Comparison of ENCODE assay signal across 23 mouse cellular contexts in the genomic region with DNA sequence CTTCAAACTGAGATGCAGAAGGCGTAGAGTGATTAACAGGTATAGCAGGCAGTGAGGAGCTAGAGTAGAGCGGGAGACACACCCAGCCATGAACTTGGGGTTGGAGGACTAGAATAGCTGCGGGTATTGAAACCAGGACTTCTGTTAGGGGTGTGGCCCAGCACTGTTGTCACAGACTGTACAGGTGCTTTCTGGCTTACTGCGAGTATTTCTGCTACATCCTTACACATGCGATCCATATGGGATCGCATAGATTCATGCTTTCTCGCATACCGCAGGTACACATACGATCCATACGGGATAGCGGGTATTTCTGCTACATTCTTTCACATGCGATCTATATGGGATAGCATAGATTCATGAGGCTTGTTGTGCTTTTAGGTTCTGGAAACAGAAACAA. TPM values are rescaled to one million over a fixed set of nuclear protein-coding genes. Genes with fewer than 3 reads are reported as not detected.
DNase-seq lines count a peak whose midpoint lies in the region; ATAC-seq and TF ChIP-seq lines count a peak whose summit lies in the region.
"Had no signal": no experiment of that assay in that cellular context is flagged by ENCODE, and none has a peak within 500 bp of the region (broad histone marks: within the 10 kb centered on the region; RNA-seq: fewer than 3 reads in every experiment).

No protein-coding gene starts in this region.

- peaks cover 29% of the 10 kb centered on the region for H3K36me3 ChIP-seq in hindbrain, embryonic 12.5 days
- H3K36me3 ChIP-seq in hindbrain, embryonic 14.5 days (replicated peaks; ENCODE audit: control insufficient read depth, insufficient read depth): peaks cover 50% of the 10 kb centered on the region
- peaks cover 4% of the 10 kb centered on the region; the same call in 1 of the 2 replicates for H3K36me3 ChIP-seq in midbrain, embryonic 11.5 days (ENCODE audit: control insufficient read depth, insufficient read depth, low read length)
- H3K36me3 ChIP-seq in midbrain, embryonic 14.5 days (ENCODE audit: control insufficient read depth, insufficient read depth, low read length): peaks cover 43% of the 10 kb centered on the region
- peaks cover 14% of the 10 kb centered on the region for H3K36me3 ChIP-seq in midbrain, postnatal 0 days (ENCODE audit: insufficient read depth, low read length)
- peaks cover 6% of the 10 kb centered on the region; the same call in 1 of the 2 replicates for H3K36me3 ChIP-seq in stomach, postnatal 0 days (ENCODE audit: control insufficient read depth, insufficient read depth, low read length)

- ATAC-seq in hindbrain, embryonic 12.5 days (ENCODE audit: low FRiP score): 0 out of 2 replicates have a peak, but pooled peaks have one; percentile 35
- ATAC-seq in hindbrain, embryonic 14.5 days (ENCODE audit: low FRiP score): no peak
- 0 out of 2 replicates have a peak, but pooled peaks have one; percentile 22 for ATAC-seq in midbrain, embryonic 11.5 days (ENCODE audit: low FRiP score)
- no peak for ATAC-seq in midbrain, embryonic 14.5 days (ENCODE audit: low FRiP score, low TSS enrichment)
- ATAC-seq in midbrain, postnatal 0 days (ENCODE audit: low FRiP score): peak; percentile 41; the same call in 1 of the 2 replicates
- ATAC-seq in stomach, postnatal 0 days (ENCODE audit: low FRiP score, low TSS enrichment): peak; percentile 29; the same call in 1 of the 2 replicates
- ATAC-seq: forebrain, postnatal 0 days had no signal

- WGBS in hindbrain, embryonic 12.5 days: 96% methylated on average over 12 of the region's 12 CpGs
- WGBS in hindbrain, embryonic 14.5 days: 95% methylated on average over 12 of the region's 12 CpGs
- WGBS in midbrain, embryonic 11.5 days: 98% methylated on average over 12 of the region's 12 CpGs
- 98% methylated on average over 12 of the region's 12 CpGs for WGBS in midbrain, embryonic 14.5 days
- WGBS in midbrain, postnatal 0 days: 96% methylated on average over 12 of the region's 12 CpGs
- WGBS in stomach, postnatal 0 days: 89% methylated on average over 12 of the region's 12 CpGs

- H3K9ac ChIP-seq in hindbrain, embryonic 12.5 days: no peak overlapping the region
- no peak overlapping the region for H3K9ac ChIP-seq in hindbrain, embryonic 14.5 days
- H3K9ac ChIP-seq in midbrain, embryonic 11.5 days (ENCODE audit: low read length): no peak overlapping the region
- no peak overlapping the region for H3K9ac ChIP-seq in midbrain, embryonic 14.5 days (replicated peaks; ENCODE audit: low read length)
- H3K9ac ChIP-seq in midbrain, postnatal 0 days (replicated peaks; ENCODE audit: low read length, poor library complexity, severe bottlenecking): no peak overlapping the region
- H3K9ac ChIP-seq in stomach, postnatal 0 days (ENCODE audit: low read length): no peak overlapping the region
- H3K9ac ChIP-seq: forebrain, postnatal 0 days; limb, embryonic 13.5 days; lung, embryonic 15.5 days; midbrain, embryonic 12.5 days; neural tube, embryonic 13.5 days had no signal

- H3K27ac ChIP-seq in hindbrain, embryonic 12.5 days: no peak overlapping the region
- no peak overlapping the region for H3K27ac ChIP-seq in hindbrain, embryonic 14.5 days
- H3K27ac ChIP-seq in midbrain, embryonic 11.5 days (ENCODE audit: low read depth, low read length): no peak overlapping the region
- H3K27ac ChIP-seq in midbrain, embryonic 14.5 days (replicated peaks; ENCODE audit: low read depth, low read length): no peak overlapping the region
- no peak overlapping the region for H3K27ac ChIP-seq in midbrain, postnatal 0 days (ENCODE audit: low read depth, low read length)
- no peak overlapping the region for H3K27ac ChIP-seq in stomach, postnatal 0 days (replicated peaks)
- H3K27ac ChIP-seq: limb, embryonic 13.5 days; lung, embryonic 15.5 days; midbrain, embryonic 12.5 days; neural tube, embryonic 13.5 days had no signal

- DNase-seq in hindbrain, embryonic 14.5 days (ENCODE audit: low spot score): no peak
- no peak for DNase-seq in midbrain, embryonic 11.5 days (ENCODE audit: low spot score, missing footprints)
- DNase-seq in midbrain, embryonic 14.5 days: no peak
- DNase-seq in midbrain, postnatal 0 days (ENCODE audit: low spot score): no peak
- DNase-seq in stomach, postnatal 0 days (ENCODE audit: low spot score): no peak
- DNase-seq: adrenal gland, postnatal 25 days; B cell, adult 2 months; cerebellum, adult 11-12 months; cerebellum, postnatal 10 days; forebrain, postnatal 0 days; gastrocnemius, postnatal 10 days; heart, postnatal 36 days; kidney, adult 18-20 months; kidney, postnatal 4 days; retina, postnatal 1 day; right cerebral cortex, postnatal 14 days had no signal

- no peak overlapping the region for H3K4me3 ChIP-seq in hindbrain, embryonic 12.5 days
- no peak overlapping the region for H3K4me3 ChIP-seq in hindbrain, embryonic 14.5 days (replicated peaks; ENCODE audit: low read length)
- H3K4me3 ChIP-seq in midbrain, embryonic 11.5 days (ENCODE audit: low read depth, low read length): no peak overlapping the region
- H3K4me3 ChIP-seq in midbrain, embryonic 14.5 days (replicated peaks; ENCODE audit: low read depth, low read length): no peak overlapping the region
- H3K4me3 ChIP-seq in midbrain, postnatal 0 days (ENCODE audit: low read depth, low read length): no peak overlapping the region
- no peak overlapping the region for H3K4me3 ChIP-seq in stomach, postnatal 0 days (ENCODE audit: low read depth, low read length)
- H3K4me3 ChIP-seq: limb, embryonic 13.5 days; lung, embryonic 15.5 days; midbrain, embryonic 12.5 days; neural tube, embryonic 13.5 days had no signal

- no peak overlapping the region for H3K4me2 ChIP-seq in hindbrain, embryonic 12.5 days (replicated peaks)
- no peak overlapping the region for H3K4me2 ChIP-seq in hindbrain, embryonic 14.5 days (replicated peaks)
- H3K4me2 ChIP-seq in midbrain, embryonic 11.5 days: no peak overlapping the region
- no peak overlapping the region for H3K4me2 ChIP-seq in midbrain, embryonic 14.5 days (ENCODE audit: low read length)
- H3K4me2 ChIP-seq in midbrain, postnatal 0 days (ENCODE audit: low read depth, low read length, poor library complexity, severe bottlenecking): no peak overlapping the region
- H3K4me2 ChIP-seq in stomach, postnatal 0 days (replicated peaks; ENCODE audit: low read depth): no peak overlapping the region
- H3K4me2 ChIP-seq: heart, embryonic 11.5 days; limb, embryonic 13.5 days; liver, embryonic 11.5 days; lung, embryonic 15.5 days; midbrain, embryonic 12.5 days; neural tube, embryonic 13.5 days had no signal

- no peak for TF ChIP-seq CTCF in midbrain, postnatal 0 days (IDR thresholded peaks at IDR 0.05)
- no peak for TF ChIP-seq CTCF in stomach, postnatal 0 days (IDR thresholded peaks at IDR 0.05; ENCODE audit: low read depth)

- no peaks in the 10 kb centered on the region for H3K27me3 ChIP-seq in hindbrain, embryonic 12.5 days
- no peaks in the 10 kb centered on the region for H3K27me3 ChIP-seq in hindbrain, embryonic 14.5 days (ENCODE audit: control insufficient read depth, insufficient read depth, low read length)
- H3K27me3 ChIP-seq in midbrain, embryonic 11.5 days (ENCODE audit: control insufficient read depth, insufficient read depth, low read length): no peaks in the 10 kb centered on the region
- no peaks in the 10 kb centered on the region for H3K27me3 ChIP-seq in midbrain, embryonic 14.5 days (ENCODE audit: control insufficient read depth, insufficient read depth, low read length)
- H3K27me3 ChIP-seq in midbrain, postnatal 0 days (ENCODE audit: insufficient read depth, low read length): no peaks in the 10 kb centered on the region
- H3K27me3 ChIP-seq in stomach, postnatal 0 days (ENCODE audit: control insufficient read depth, insufficient read depth, low read length): no peaks in the 10 kb centered on the region
- H3K27me3 ChIP-seq: limb, embryonic 13.5 days; lung, embryonic 15.5 days; midbrain, embryonic 12.5 days; neural tube, embryonic 13.5 days had no signal

- H3K9me3 ChIP-seq in hindbrain, embryonic 12.5 days (replicated peaks): no peaks in the 10 kb centered on the region
- H3K9me3 ChIP-seq in hindbrain, embryonic 14.5 days (ENCODE audit: control insufficient read depth, low read length): no peaks in the 10 kb centered on the region
- H3K9me3 ChIP-seq in midbrain, embryonic 11.5 days (ENCODE audit: control insufficient read depth, low read length): no peaks in the 10 kb centered on the region
- no peaks in the 10 kb centered on the region for H3K9me3 ChIP-seq in midbrain, embryonic 14.5 days (ENCODE audit: control insufficient read depth, low read length)
- no peaks in the 10 kb centered on the region for H3K9me3 ChIP-seq in midbrain, postnatal 0 days (ENCODE audit: low read length)
- H3K9me3 ChIP-seq in stomach, postnatal 0 days (ENCODE audit: control insufficient read depth, low read length): no peaks in the 10 kb centered on the region
- H3K9me3 ChIP-seq: limb, embryonic 13.5 days; lung, embryonic 15.5 days; midbrain, embryonic 12.5 days; neural tube, embryonic 13.5 days had no signal

- no peak for TF ChIP-seq EP300 in stomach, postnatal 0 days (optimal IDR thresholded peaks at IDR 0.05)

- H3K4me1 ChIP-seq in hindbrain, embryonic 12.5 days: no peaks in the 10 kb centered on the region
- no peaks in the 10 kb centered on the region for H3K4me1 ChIP-seq in hindbrain, embryonic 14.5 days (replicated peaks; ENCODE audit: control insufficient read depth, insufficient read depth, low read length)
- H3K4me1 ChIP-seq in midbrain, embryonic 11.5 days (ENCODE audit: control insufficient read depth, insufficient read depth, low read length): no peaks in the 10 kb centered on the region
- no peaks in the 10 kb centered on the region for H3K4me1 ChIP-seq in midbrain, embryonic 14.5 days (ENCODE audit: control insufficient read depth, insufficient read depth, low read length)
- no peaks in the 10 kb centered on the region for H3K4me1 ChIP-seq in midbrain, postnatal 0 days (ENCODE audit: insufficient read depth, low read length)
- H3K4me1 ChIP-seq in stomach, postnatal 0 days (replicated peaks; ENCODE audit: control insufficient read depth, insufficient read depth): no peaks in the 10 kb centered on the region
- H3K4me1 ChIP-seq: limb, embryonic 13.5 days; lung, embryonic 15.5 days; midbrain, embryonic 12.5 days; neural tube, embryonic 13.5 days had no signal

RNA-seq across cellular contexts. Expression of gene St7, which starts 24.4 kb away (rescaled TPM):
- 47.2 and 49.1 TPM in 2 replicates for polyA plus RNA-seq in hindbrain, embryonic 12.5 days (2016; fragmentation: Nextera tagmentation; extraction: Ambion mirVana)
- polyA plus RNA-seq in hindbrain, embryonic 14.5 days (2014; fragmentation: Nextera tagmentation; extraction: Ambion mirVana): 53.3 and 54.5 TPM in 2 replicates
- 36.6 and 38.6 TPM in 2 replicates for polyA plus RNA-seq in midbrain, embryonic 11.5 days (2014; fragmentation: Nextera tagmentation; extraction: Ambion mirVana)
- 61.4 TPM in 2 replicates for polyA plus RNA-seq in midbrain, embryonic 14.5 days (2014; fragmentation: Nextera tagmentation; extraction: Ambion mirVana)
- 69.5 and 72.9 TPM in 2 replicates for total RNA-seq in midbrain, postnatal 0 days (2014; rRNA removed)
- 35.9 and 39.4 TPM in 2 replicates for polyA plus RNA-seq in midbrain, postnatal 0 days (2015; fragmentation: Nextera tagmentation; extraction: Ambion mirVana)
- polyA plus RNA-seq in stomach, postnatal 0 days (2015; fragmentation: Nextera tagmentation; extraction: Ambion mirVana): 11.8 and 12.5 TPM in 2 replicates

RNA-seq across cellular contexts. Expression of gene Capza2, which starts 32.3 kb away (rescaled TPM):
- polyA plus RNA-seq in hindbrain, embryonic 12.5 days (2016; fragmentation: Nextera tagmentation; extraction: Ambion mirVana): 224 and 257 TPM in 2 replicates
- 274 and 277 TPM in 2 replicates for polyA plus RNA-seq in hindbrain, embryonic 14.5 days (2014; fragmentation: Nextera tagmentation; extraction: Ambion mirVana)
- polyA plus RNA-seq in midbrain, embryonic 11.5 days (2014; fragmentation: Nextera tagmentation; extraction: Ambion mirVana): 278 and 318 TPM in 2 replicates
- polyA plus RNA-seq in midbrain, embryonic 14.5 days (2014; fragmentation: Nextera tagmentation; extraction: Ambion mirVana): 246 and 272 TPM in 2 replicates
- 136 and 173 TPM in 2 replicates for total RNA-seq in midbrain, postnatal 0 days (2014; rRNA removed)
- 233 and 235 TPM in 2 replicates for polyA plus RNA-seq in midbrain, postnatal 0 days (2015; fragmentation: Nextera tagmentation; extraction: Ambion mirVana)
- polyA plus RNA-seq in stomach, postnatal 0 days (2015; fragmentation: Nextera tagmentation; extraction: Ambion mirVana): 161 and 167 TPM in 2 replicates

Comparison
In these comparisons a context has a peak if more than half of its experiments do, and no peak if none do; other contexts are left out.
1. ATAC-seq: peak in hindbrain, embryonic 12.5 days (single experiment), midbrain, embryonic 11.5 days (single experiment), midbrain, postnatal 0 days (single experiment) and stomach, postnatal 0 days (single experiment); none in hindbrain, embryonic 14.5 days (single experiment) and midbrain, embryonic 14.5 days (single experiment).